Mouse (Mus musculus): ENCODE results near the gene 4930404H24Rik. TPM values are rescaled to one million over a fixed set of nuclear protein-coding genes. Genes with fewer than 3 reads are reported as not detected.

4930404H24Rik gene
- polyA plus RNA-seq, 1 experiment from 2014 or later, result not detected

DNA sequence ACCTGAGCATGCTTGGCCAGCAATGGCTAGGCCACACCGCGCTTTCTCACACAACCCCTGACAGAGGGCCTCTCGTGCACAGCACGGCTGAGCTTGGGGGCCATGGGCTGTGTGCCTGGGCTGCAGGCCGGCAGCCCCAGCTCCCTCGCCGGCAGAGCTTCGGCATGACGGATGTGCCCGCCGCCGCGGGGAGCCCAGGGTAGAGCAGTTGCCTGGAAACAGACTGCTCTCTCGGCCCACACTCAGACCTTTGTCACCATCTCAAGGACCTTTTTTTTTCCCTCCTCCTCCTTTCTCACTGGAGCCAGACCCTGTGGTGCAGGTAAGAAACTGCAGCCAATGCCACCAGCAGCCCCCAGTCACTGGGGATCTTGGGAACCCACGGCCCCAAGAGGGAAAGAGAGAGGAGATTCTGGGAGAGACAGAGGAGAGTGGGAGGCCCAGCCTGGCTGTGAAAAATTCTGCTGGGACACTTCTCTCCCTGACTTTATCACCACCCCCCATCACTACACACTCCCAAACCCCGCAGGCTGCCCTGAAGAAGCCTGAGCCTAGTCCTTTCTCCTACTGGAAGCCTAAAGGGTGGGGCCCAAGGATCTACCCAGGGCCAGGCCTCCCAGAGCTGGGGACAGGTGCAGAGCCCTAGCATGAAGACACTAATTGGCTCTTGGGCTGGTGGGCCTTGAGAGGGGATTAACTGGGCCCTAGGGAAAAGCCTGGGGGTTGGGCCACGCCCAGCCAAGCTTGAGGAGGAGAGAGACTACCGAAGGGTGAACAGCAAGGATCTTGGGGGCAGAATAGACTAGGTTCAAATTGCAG lies 16.8 kb downstream of the 4930404H24Rik start:
- Histone ChIP-seq H3K9ac (ENCODE audit: low read length) (no peak overlapping the region), H3K27me3 (ENCODE audit: control insufficient read depth, insufficient read depth, low read length) (no peaks in the 10 kb centered on the region), H3K9me3 (ENCODE audit: control insufficient read depth, low read length) (no peaks in the 10 kb centered on the region), H3K4me3 (ENCODE audit: low read depth, low read length) (no peak overlapping the region), H3K4me1 (replicated peaks; ENCODE audit: control insufficient read depth, insufficient read depth) (no peaks in the 10 kb centered on the region), H3K4me2 (replicated peaks; ENCODE audit: low read depth) (no peak overlapping the region), H3K36me3 (ENCODE audit: control insufficient read depth, insufficient read depth, low read length) (no peaks in the 10 kb centered on the region), H3K27ac (replicated peaks) (no peak overlapping the region)
- TF ChIP-seq EP300 (optimal IDR thresholded peaks at IDR 0.05) (no peak), CTCF (IDR thresholded peaks at IDR 0.05; ENCODE audit: low read depth) (no peak)
- ATAC-seq (ENCODE audit: low FRiP score, low TSS enrichment) (no peak), DNase-seq (ENCODE audit: low spot score) (no peak)
- 25% methylated on average over 18 of the region's 18 CpGs for WGBS

DNA sequence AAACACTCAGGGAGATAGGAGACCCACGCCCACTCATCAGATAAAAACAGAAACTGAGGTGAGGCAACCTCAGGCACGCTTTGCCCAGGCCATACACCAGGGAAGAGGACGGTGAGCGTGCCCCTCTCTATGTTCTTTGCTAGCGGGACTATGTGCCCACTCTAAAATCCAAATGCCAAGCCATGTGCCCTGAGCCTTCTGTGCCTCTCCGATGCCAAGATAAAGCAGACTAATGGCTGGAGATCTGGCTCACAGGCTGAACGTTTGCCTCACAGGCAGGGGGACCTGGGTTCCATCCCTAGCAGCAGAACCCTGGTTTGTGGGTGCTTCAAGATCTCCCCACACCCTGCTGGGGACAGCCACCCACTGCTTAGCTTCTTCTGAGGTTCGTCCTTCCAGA lies 17.5 kb downstream of the 4930404H24Rik start:
- DNase-seq (ENCODE audit: low spot score), result no peak
- H3K9ac ChIP-seq (ENCODE audit: low read length), result no peak overlapping the region
- TF ChIP-seq EP300 (optimal IDR thresholded peaks at IDR 0.05), result no peak

GRCm38 (mm10) chr2:153511562-153511961 lies 19.0 kb downstream of the 4930404H24Rik start:
- no peak overlapping the region for H3K4me2 ChIP-seq (replicated peaks; ENCODE audit: low read depth)
- H3K27ac ChIP-seq (replicated peaks), result no peak overlapping the region
- H3K27me3 ChIP-seq (ENCODE audit: control insufficient read depth, insufficient read depth, low read length), result no peaks in the 10 kb centered on the region
- no peaks in the 10 kb centered on the region for H3K4me1 ChIP-seq (replicated peaks; ENCODE audit: control insufficient read depth, insufficient read depth)
- TF ChIP-seq EP300 (optimal IDR thresholded peaks at IDR 0.05), result no peak
- no peak for TF ChIP-seq CTCF (IDR thresholded peaks at IDR 0.05; ENCODE audit: low read depth)
- no peaks in the 10 kb centered on the region for H3K36me3 ChIP-seq (ENCODE audit: control insufficient read depth, insufficient read depth, low read length)
- no peak overlapping the region for H3K9ac ChIP-seq (ENCODE audit: low read length)
- 72% methylated on average over 6 of the region's 6 CpGs for WGBS
- DNase-seq (ENCODE audit: low spot score) (no peak), ATAC-seq (ENCODE audit: low FRiP score, low TSS enrichment) (no peak)
- no peak overlapping the region for H3K4me3 ChIP-seq (ENCODE audit: low read depth, low read length)
- no peaks in the 10 kb centered on the region for H3K9me3 ChIP-seq (ENCODE audit: control insufficient read depth, low read length)

More for the DNA sequence above, 17.5 kb downstream of the 4930404H24Rik start:
- no peaks in the 10 kb centered on the region for H3K4me1 ChIP-seq (replicated peaks; ENCODE audit: control insufficient read depth, insufficient read depth)
- H3K4me3 ChIP-seq (ENCODE audit: low read depth, low read length), result no peak overlapping the region
- H3K4me2 ChIP-seq (replicated peaks; ENCODE audit: low read depth), result no peak overlapping the region
- no peaks in the 10 kb centered on the region for H3K36me3 ChIP-seq (ENCODE audit: control insufficient read depth, insufficient read depth, low read length)
- no peak for ATAC-seq (ENCODE audit: low FRiP score, low TSS enrichment)
- 81% methylated on average over 8 of the region's 8 CpGs for WGBS
- H3K27me3 ChIP-seq (ENCODE audit: control insufficient read depth, insufficient read depth, low read length), result no peaks in the 10 kb centered on the region
- H3K9me3 ChIP-seq (ENCODE audit: control insufficient read depth, low read length), result no peaks in the 10 kb centered on the region
- no peak overlapping the region for H3K27ac ChIP-seq (replicated peaks)

DNA sequence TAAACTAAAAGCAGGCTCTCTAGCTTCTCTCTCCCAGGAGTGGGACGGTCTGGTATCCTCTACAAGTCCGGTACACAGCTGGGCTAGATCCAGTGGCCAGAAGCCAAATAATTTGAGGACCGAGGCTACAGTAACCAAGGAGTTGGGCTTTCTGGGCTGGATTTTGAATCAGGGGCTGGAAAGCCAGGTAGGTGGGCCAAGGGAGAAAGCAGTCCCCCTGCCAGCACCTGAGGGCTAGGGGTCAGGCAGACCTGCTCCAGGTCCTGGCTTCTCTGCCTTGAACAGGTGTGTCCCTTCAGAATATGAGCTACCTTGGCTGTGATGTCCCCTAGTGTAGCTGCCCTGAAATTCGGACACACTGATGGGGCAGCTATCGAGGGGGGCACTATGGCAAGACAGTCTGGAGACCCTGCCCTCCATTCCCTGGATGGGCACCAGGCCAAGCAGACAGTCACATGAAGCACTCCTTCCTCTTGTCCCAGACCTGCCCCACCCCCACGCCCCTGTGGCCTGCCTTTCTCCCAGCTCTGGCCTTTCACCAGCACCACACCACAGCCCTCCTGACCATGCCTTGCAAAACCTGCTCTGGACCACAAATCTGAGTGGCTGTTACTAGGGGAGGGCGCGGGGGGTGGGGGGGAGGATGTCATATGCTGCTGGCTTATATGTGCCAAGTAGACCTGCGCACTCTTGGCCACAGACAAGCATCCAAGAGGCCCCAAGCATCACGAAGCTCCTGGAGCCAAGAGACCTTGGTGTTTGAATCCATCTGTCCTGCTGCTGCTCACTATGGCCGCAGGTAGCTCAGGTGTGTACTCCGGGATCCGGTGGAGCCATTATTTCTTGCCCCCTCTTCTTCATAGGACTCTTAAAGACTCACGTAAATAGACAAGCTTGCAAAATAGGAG lies 20.1 kb downstream of the 4930404H24Rik start:
- no peaks in the 10 kb centered on the region for H3K9me3 ChIP-seq (ENCODE audit: control insufficient read depth, low read length)
- no peak overlapping the region for H3K9ac ChIP-seq (ENCODE audit: low read length)
- WGBS, result 76% methylated on average over 14 of the region's 14 CpGs
- H3K4me1 ChIP-seq (replicated peaks; ENCODE audit: control insufficient read depth, insufficient read depth), result no peaks in the 10 kb centered on the region
- H3K4me2 ChIP-seq (replicated peaks; ENCODE audit: low read depth), result no peak overlapping the region
- H3K36me3 ChIP-seq (ENCODE audit: control insufficient read depth, insufficient read depth, low read length), result no peaks in the 10 kb centered on the region
- ATAC-seq (ENCODE audit: low FRiP score, low TSS enrichment), result no peak
- H3K27me3 ChIP-seq (ENCODE audit: control insufficient read depth, insufficient read depth, low read length), result no peaks in the 10 kb centered on the region
- H3K4me3 ChIP-seq (ENCODE audit: low read depth, low read length), result no peak overlapping the region
- TF ChIP-seq EP300 (optimal IDR thresholded peaks at IDR 0.05) (no peak), CTCF (IDR thresholded peaks at IDR 0.05; ENCODE audit: low read depth) (no peak)
- no peak overlapping the region for H3K27ac ChIP-seq (replicated peaks)
- no peak for DNase-seq (ENCODE audit: low spot score)

DNA sequence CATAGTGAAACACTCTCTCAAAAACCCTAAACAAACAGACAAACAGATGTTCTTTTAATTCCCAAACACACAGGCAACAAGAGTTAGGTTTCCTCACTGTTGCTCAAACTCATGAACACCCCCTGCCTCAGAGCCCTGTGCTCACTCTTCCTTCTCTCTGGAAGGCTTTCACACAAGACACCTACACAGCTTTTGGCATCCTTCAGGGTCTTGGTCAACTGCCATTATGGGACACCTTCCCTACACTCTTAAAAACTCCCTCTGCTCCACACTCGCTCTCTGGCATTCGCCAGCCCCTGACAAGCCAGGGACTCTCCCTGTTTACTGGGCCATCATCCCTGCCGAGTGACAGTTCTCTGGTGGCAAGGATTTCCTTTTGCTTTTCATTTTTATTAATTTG lies 21.4 kb downstream of the 4930404H24Rik start:
- Histone ChIP-seq H3K4me3 (ENCODE audit: low read depth, low read length) (no peak overlapping the region), H3K27ac (replicated peaks) (no peak overlapping the region), H3K36me3 (ENCODE audit: control insufficient read depth, insufficient read depth, low read length) (no peaks in the 10 kb centered on the region), H3K4me2 (replicated peaks; ENCODE audit: low read depth) (no peak overlapping the region), H3K9ac (ENCODE audit: low read length) (no peak overlapping the region), H3K9me3 (ENCODE audit: control insufficient read depth, low read length) (no peaks in the 10 kb centered on the region), H3K4me1 (replicated peaks; ENCODE audit: control insufficient read depth, insufficient read depth) (no peaks in the 10 kb centered on the region), H3K27me3 (ENCODE audit: control insufficient read depth, insufficient read depth, low read length) (no peaks in the 10 kb centered on the region)
- WGBS, result 86% methylated on average over 3 of the region's 3 CpGs
- TF ChIP-seq CTCF (IDR thresholded peaks at IDR 0.05; ENCODE audit: low read depth) (no peak), EP300 (optimal IDR thresholded peaks at IDR 0.05) (no peak)
- ATAC-seq (ENCODE audit: low FRiP score, low TSS enrichment) (no peak), DNase-seq (ENCODE audit: low spot score) (no peak)
